Mouse (Mus musculus) cortical plate, adult 2 months (tissue): ENCODE results near the gene Naif1.
A peak's percentile ranks its signal among the peaks of the same experiment; 100 is the strongest.

ENCODE experiments used
- CTCF ChIP-seq: fragments of 200-500 bp; IDR thresholded peaks from 2 replicates; pipeline ENCODE4 v1.5.1; 2011; ENCODE audit warnings: mild to moderate bottlenecking, control low read depth, low read length; ENCODE audit not compliant: insufficient read depth; ENCODE audit errors: extremely low read depth
- POLR2A ChIP-seq: fragments of 200-500 bp; IDR thresholded peaks from 2 replicates; pipeline ENCODE4 v1.6.1; 2011; ENCODE audit warnings: mild to moderate bottlenecking, low read length, control low read depth; ENCODE audit not compliant: insufficient read depth; ENCODE audit errors: extremely low read depth

- TF ChIP-seq CTCF (no peak), POLR2A (peak; percentile 30; the same call in 1 of the 2 replicates)
Observed at GRCm38 (mm10) chr2:32423481-32424331, 26.6 kb upstream of the Naif1 start.
